ENCODE assay signal across 8 mouse cellular contexts in genomic region chr5:103693041-103693641, GRCm38 (mm10). TPM values are rescaled to one million over a fixed set of nuclear protein-coding genes. Genes with fewer than 3 reads are reported as not detected.
DNase-seq lines count a peak whose midpoint lies in the region; ATAC-seq and TF ChIP-seq lines count a peak whose summit lies in the region.

No protein-coding gene starts in this region.

- no peak overlapping the region for H3K27ac ChIP-seq in intestine, embryonic 15.5 days
- peak overlapping the region; percentile 75 for H3K27ac ChIP-seq in liver, postnatal 0 days (ENCODE audit: low read depth)
- H3K27ac ChIP-seq in neural tube, embryonic 13.5 days (replicated peaks) = no peak overlapping the region

- H3K4me3 ChIP-seq in intestine, embryonic 15.5 days (replicated peaks) = peak overlapping the region; percentile 64
- peak overlapping the region; percentile 79 for H3K4me3 ChIP-seq in liver, postnatal 0 days (ENCODE audit: low read depth, low read length)
- H3K4me3 ChIP-seq in neural tube, embryonic 13.5 days = peak overlapping the region; percentile 56

- H3K9me3 ChIP-seq in intestine, embryonic 15.5 days = no peaks in the 10 kb centered on the region
- no peaks in the 10 kb centered on the region for H3K9me3 ChIP-seq in liver, postnatal 0 days (ENCODE audit: low read length)
- H3K9me3 ChIP-seq in neural tube, embryonic 13.5 days = no peaks in the 10 kb centered on the region

- no peak for TF ChIP-seq CTCF in liver, postnatal 0 days (IDR thresholded peaks at IDR 0.05; ENCODE audit: low read depth)

- H3K36me3 ChIP-seq in intestine, embryonic 15.5 days = no peaks in the 10 kb centered on the region
- H3K36me3 ChIP-seq in liver, postnatal 0 days (replicated peaks; ENCODE audit: insufficient read depth, low read length) = no peaks in the 10 kb centered on the region
- H3K36me3 ChIP-seq in neural tube, embryonic 13.5 days = no peaks in the 10 kb centered on the region

- 0 out of 2 replicates have a peak, but pooled peaks cover 10% of the 10 kb centered on the region for H3K4me1 ChIP-seq in intestine, embryonic 15.5 days (replicated peaks)
- peaks cover 5% of the 10 kb centered on the region for H3K4me1 ChIP-seq in liver, postnatal 0 days (ENCODE audit: insufficient read depth)
- peaks cover 23% of the 10 kb centered on the region for H3K4me1 ChIP-seq in neural tube, embryonic 13.5 days (replicated peaks)

- peak overlapping the region; percentile 54 for H3K9ac ChIP-seq in intestine, embryonic 15.5 days
- H3K9ac ChIP-seq in liver, postnatal 0 days (replicated peaks) = peak overlapping the region; percentile 71
- H3K9ac ChIP-seq in neural tube, embryonic 13.5 days = peak overlapping the region; percentile 65

- H3K4me2 ChIP-seq in intestine, embryonic 15.5 days (replicated peaks) = peak overlapping the region; percentile 99
- peak overlapping the region; percentile 96 for H3K4me2 ChIP-seq in liver, postnatal 0 days (ENCODE audit: low read depth, low read length)
- peak overlapping the region; percentile 97 for H3K4me2 ChIP-seq in neural tube, embryonic 13.5 days

- no peak for TF ChIP-seq EP300 in liver, postnatal 0 days (IDR thresholded peaks at IDR 0.05; ENCODE audit: low read depth)

- H3K27me3 ChIP-seq in intestine, embryonic 15.5 days (replicated peaks) = peaks cover 18% of the 10 kb centered on the region; the same call in 1 of the 2 replicates
- peaks cover 18% of the 10 kb centered on the region for H3K27me3 ChIP-seq in liver, postnatal 0 days (ENCODE audit: insufficient read depth, low read length)
- H3K27me3 ChIP-seq in neural tube, embryonic 13.5 days = peaks cover 34% of the 10 kb centered on the region

- 1% methylated on average over 28 of the region's 28 CpGs for WGBS in intestine, embryonic 15.5 days
- under 1% methylated on average over 28 of the region's 28 CpGs for WGBS in liver, postnatal 0 days (ENCODE audit: insufficient replicate concordance)
- under 1% methylated on average over 28 of the region's 28 CpGs for WGBS in neural tube, embryonic 13.5 days

- DNase-seq in cerebellum, postnatal 10 days = peak; percentile 47 to 62
- no peak for DNase-seq in cerebellum, adult 9-10 months
- DNase-seq in cerebellum, postnatal 14 days = peak; percentile 33 to 38
- peak; percentile 34 for DNase-seq in gastrocnemius, postnatal 25 days
- peak; percentile 45 for DNase-seq in liver, postnatal 0 days
- no peak for DNase-seq in right cerebral cortex, postnatal 25 days

- no peak for ATAC-seq in intestine, embryonic 15.5 days
- ATAC-seq in liver, postnatal 0 days = no peak
- ATAC-seq in neural tube, embryonic 13.5 days (ENCODE audit: low read depth) = 0 out of 2 replicates have a peak, but pooled peaks have one; percentile 49

RNA-seq across cellular contexts. Expression of gene Aff1, which starts 1.0 kb away (rescaled TPM):
- total RNA-seq in gastrocnemius, postnatal 25 days (2021) = 10 to 100 TPM; 28.2 to 32.7 TPM
- polyA plus RNA-seq in intestine, embryonic 15.5 days (2015; fragmentation: Nextera tagmentation; extraction: Ambion mirVana) = 5.3 TPM in 2 replicates
- 4.7 and 5.0 TPM in 2 replicates for polyA plus RNA-seq in liver, postnatal 0 days (2015; fragmentation: Nextera tagmentation; extraction: Ambion mirVana)
- 2.3 and 3.3 TPM in 2 replicates for polyA plus RNA-seq in neural tube, embryonic 13.5 days (2015; fragmentation: Nextera tagmentation; extraction: Ambion mirVana)

RNA-seq across cellular contexts. Expression of gene 1700016H13Rik, which starts 37.3 kb away (rescaled TPM):
- under 1 TPM; 0.31 to 0.72 TPM for total RNA-seq in gastrocnemius, postnatal 25 days (2021)
- 0.19 and 0.28 TPM in 2 replicates for polyA plus RNA-seq in intestine, embryonic 15.5 days (2015; fragmentation: Nextera tagmentation; extraction: Ambion mirVana)
- polyA plus RNA-seq in liver, postnatal 0 days (2015; fragmentation: Nextera tagmentation; extraction: Ambion mirVana) = not detected in 2 replicates
- 0.48 TPM in 1 of 2 replicates, not detected in the other for polyA plus RNA-seq in neural tube, embryonic 13.5 days (2015; fragmentation: Nextera tagmentation; extraction: Ambion mirVana)

Comparison
In these comparisons a context has a peak if more than half of its experiments do, and no peak if none do; other contexts are left out.
1. DNase-seq: peak in cerebellum, postnatal 10 days (2 of 2), cerebellum, postnatal 14 days (2 of 2), gastrocnemius, postnatal 25 days (single experiment) and liver, postnatal 0 days (single experiment); none in cerebellum, adult 9-10 months (single experiment) and right cerebral cortex, postnatal 25 days (single experiment).
2. Peak in every context shown above with its lines, with median percentiles within 50 percentile points of each other: H3K4me2 ChIP-seq, H3K4me3 ChIP-seq and H3K9ac ChIP-seq.